Comparison of ENCODE assay signal across 39 mouse cellular contexts in the genomic region with DNA sequence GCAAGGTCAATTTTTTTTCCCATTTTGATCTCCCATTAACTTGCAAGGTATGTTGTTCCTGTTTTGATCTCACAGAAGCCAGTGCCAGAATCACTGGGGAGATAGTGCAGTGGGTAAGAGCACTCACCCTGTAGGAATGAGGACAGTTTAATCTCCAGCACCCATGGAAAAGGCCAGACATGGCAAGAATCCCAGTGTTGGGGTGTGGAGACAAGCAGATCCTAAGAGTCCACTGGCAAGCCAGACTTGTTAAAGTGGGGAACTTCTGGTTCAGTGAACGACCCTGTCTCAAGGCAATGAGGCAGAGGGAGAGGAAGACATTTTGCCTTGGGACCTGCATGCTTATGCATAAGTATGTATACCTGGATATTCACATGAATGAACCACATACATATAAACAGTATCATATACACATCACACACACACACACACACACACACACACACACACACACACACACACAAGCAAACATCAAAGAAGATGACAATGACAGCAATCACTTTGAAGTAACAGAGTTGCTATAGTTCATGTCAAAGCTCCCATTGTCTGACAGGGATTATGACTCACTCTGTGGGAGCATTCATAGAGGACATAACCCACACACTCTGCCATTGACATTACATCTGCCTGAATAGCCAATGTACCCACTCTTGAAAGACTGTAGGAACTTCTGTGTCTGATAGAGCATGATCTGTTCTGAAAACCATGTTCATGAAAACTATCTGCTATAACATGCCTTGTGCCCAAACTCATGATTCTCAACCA. TPM values are rescaled to one million over a fixed set of nuclear protein-coding genes. Genes with fewer than 3 reads are reported as not detected.
DNase-seq lines count a peak whose midpoint lies in the region; ATAC-seq lines count a peak whose summit lies in the region.
"Had no signal": no experiment of that assay in that cellular context is flagged by ENCODE, and none has a peak within 500 bp of the region (broad histone marks: within the 10 kb centered on the region; RNA-seq: fewer than 3 reads in every experiment).

No protein-coding gene starts in this region.

- H3K27ac ChIP-seq in kidney, embryonic 14.5 days (ENCODE audit: low read depth, low read length): no peak overlapping the region
- H3K27ac ChIP-seq: embryonic facial prominence, embryonic 10.5 days; embryonic facial prominence, embryonic 13.5 days; forebrain, embryonic 10.5 days; forebrain, embryonic 13.5 days; heart, embryonic 15.5 days; hindbrain, embryonic 10.5 days; hindbrain, embryonic 13.5 days; intestine, embryonic 15.5 days had no signal

- 50% methylated on average over 1 of the region's 1 CpGs for WGBS in kidney, embryonic 14.5 days

- no peaks in the 10 kb centered on the region for H3K27me3 ChIP-seq in kidney, embryonic 14.5 days (ENCODE audit: control insufficient read depth, insufficient read depth, low read length)
- H3K27me3 ChIP-seq: forebrain, embryonic 13.5 days; heart, embryonic 15.5 days; hindbrain, embryonic 13.5 days; intestine, embryonic 15.5 days; Patski had no signal

- no peaks in the 10 kb centered on the region for H3K9me3 ChIP-seq in kidney, embryonic 14.5 days (ENCODE audit: control insufficient read depth, low read length)
- H3K9me3 ChIP-seq: embryonic facial prominence, embryonic 10.5 days; embryonic facial prominence, embryonic 13.5 days; forebrain, embryonic 10.5 days; forebrain, embryonic 13.5 days; heart, embryonic 15.5 days; hindbrain, embryonic 10.5 days; hindbrain, embryonic 13.5 days; intestine, embryonic 15.5 days had no signal

- no peak for ATAC-seq in kidney, embryonic 14.5 days (ENCODE audit: low FRiP score, low TSS enrichment)
- ATAC-seq: CD4-positive, CD25-positive, alpha-beta regulatory T cell, adult 4 months; forebrain, embryonic 13.5 days; forebrain, embryonic 16.5 days; hindbrain, embryonic 16.5 days; intestine, embryonic 15.5 days; Patski had no signal

- H3K4me1 ChIP-seq in kidney, embryonic 14.5 days (ENCODE audit: control insufficient read depth, insufficient read depth, low read length): no peaks in the 10 kb centered on the region
- H3K4me1 ChIP-seq: embryonic facial prominence, embryonic 10.5 days; embryonic facial prominence, embryonic 13.5 days; forebrain, embryonic 10.5 days; forebrain, embryonic 13.5 days; heart, embryonic 15.5 days; hindbrain, embryonic 10.5 days; hindbrain, embryonic 13.5 days; intestine, embryonic 15.5 days had no signal

- H3K9ac ChIP-seq in kidney, embryonic 14.5 days (ENCODE audit: low read depth, low read length): no peak overlapping the region
- H3K9ac ChIP-seq: embryonic facial prominence, embryonic 13.5 days; forebrain, embryonic 13.5 days; heart, embryonic 15.5 days; hindbrain, embryonic 13.5 days; intestine, embryonic 15.5 days had no signal

- DNase-seq in retina, postnatal 1 day: peak; percentile 25
- DNase-seq in retina, embryonic 14.5 days (ENCODE audit: low spot score): no peak
- DNase-seq in Muller cell, postnatal 12 days (ENCODE audit: inconsistent ontology term): peak; percentile 88
- DNase-seq in fat pad, adult 2 months (ENCODE audit: extremely low read depth, low read depth, low spot score): peak; percentile 28
- DNase-seq in gastrocnemius, postnatal 25 days: no peak
- DNase-seq: adrenal gland, adult 2 months; adrenal gland, postnatal 14 days; cerebellum, adult 11-12 months; cerebellum, adult 8-10 months; cerebellum, postnatal 10 days; cerebellum, postnatal 36 days; embryo, embryonic 11 days; gastrocnemius, postnatal 10 days; heart, adult 18-20 months; heart, postnatal 10 days; heart, postnatal 36 days; kidney, adult 11 months had no signal

- no peaks in the 10 kb centered on the region for H3K36me3 ChIP-seq in kidney, embryonic 14.5 days (ENCODE audit: control insufficient read depth, insufficient read depth, low read length)
- H3K36me3 ChIP-seq: embryonic facial prominence, embryonic 10.5 days; embryonic facial prominence, embryonic 13.5 days; forebrain, embryonic 10.5 days; heart, embryonic 15.5 days; hindbrain, embryonic 10.5 days; hindbrain, embryonic 13.5 days; intestine, embryonic 15.5 days had no signal

- no peak overlapping the region for H3K4me2 ChIP-seq in kidney, embryonic 14.5 days (replicated peaks; ENCODE audit: low read depth, low read length)
- H3K4me2 ChIP-seq: embryonic facial prominence, embryonic 13.5 days; forebrain, embryonic 13.5 days; heart, embryonic 11.5 days; heart, embryonic 15.5 days; hindbrain, embryonic 13.5 days; intestine, embryonic 15.5 days had no signal

- H3K4me3 ChIP-seq in kidney, embryonic 14.5 days (ENCODE audit: low read length): no peak overlapping the region
- H3K4me3 ChIP-seq: embryonic facial prominence, embryonic 10.5 days; embryonic facial prominence, embryonic 13.5 days; erythroblast, embryonic 14.5 days; forebrain, embryonic 10.5 days; forebrain, embryonic 13.5 days; heart, embryonic 15.5 days; hindbrain, embryonic 10.5 days; hindbrain, embryonic 13.5 days; intestine, embryonic 15.5 days had no signal

RNA-seq across cellular contexts. Expression of a gene that starts 15.1 kb away (rescaled TPM):
- total RNA-seq in gastrocnemius, postnatal 25 days (2021): under 1 TPM; 0.20 to 0.43 TPM
- not detected in 2 replicates for polyA plus RNA-seq in kidney, embryonic 14.5 days (2014; fragmentation: Nextera tagmentation; extraction: Ambion mirVana)
- total RNA-seq: adrenal gland, postnatal 14 days; adrenal gland, postnatal 4 days; gastrocnemius, adult 18-20 months; gastrocnemius, postnatal 10 days; MEL had no signal
- polyA plus RNA-seq: CD4-positive, CD25-positive, alpha-beta regulatory T cell, adult 4 months; embryonic facial prominence, embryonic 10.5 days; embryonic facial prominence, embryonic 13.5 days; erythroblast, embryonic 14.5 days; forebrain, embryonic 10.5 days; forebrain, embryonic 16.5 days; heart, embryonic 11.5 days; heart, embryonic 15.5 days; hindbrain, embryonic 10.5 days; hindbrain, embryonic 13.5 days had no signal

RNA-seq across cellular contexts. Expression of a gene that starts 26.0 kb away (rescaled TPM):
- 100 to 1,000 TPM in 1 of 2 experiments, 10 to 100 TPM in 1; 65.8 to 112 TPM for total RNA-seq in gastrocnemius, postnatal 25 days (2021)
- 115 and 148 TPM in 2 replicates for polyA plus RNA-seq in kidney, embryonic 14.5 days (2014; fragmentation: Nextera tagmentation; extraction: Ambion mirVana)
- polyA plus RNA-seq: erythroblast, embryonic 14.5 days had no signal

RNA-seq across cellular contexts. Expression of a gene that starts 30.1 kb away (rescaled TPM):
- not detected for total RNA-seq in gastrocnemius, postnatal 25 days (2021)
- polyA plus RNA-seq in kidney, embryonic 14.5 days (2014; fragmentation: Nextera tagmentation; extraction: Ambion mirVana): 2.4 and 4.2 TPM in 2 replicates
- total RNA-seq: gastrocnemius, adult 18-20 months; heart, adult 18-20 months; MEL had no signal
- polyA plus RNA-seq: adrenal gland, adult 2 months; C2C12; CD4-positive, CD25-positive, alpha-beta regulatory T cell, adult 4 months; erythroblast, embryonic 14.5 days; hindbrain, embryonic 10.5 days; Patski had no signal

RNA-seq across cellular contexts. Expression of a gene that starts 30.4 kb away (rescaled TPM):
- not detected for total RNA-seq in gastrocnemius, postnatal 25 days (2021)
- 0.56 TPM in 1 of 2 replicates, not detected in the other for polyA plus RNA-seq in kidney, embryonic 14.5 days (2014; fragmentation: Nextera tagmentation; extraction: Ambion mirVana)
- total RNA-seq: adrenal gland, adult 2 months; adrenal gland, postnatal 14 days; adrenal gland, postnatal 4 days; gastrocnemius, postnatal 10 days; gastrocnemius, postnatal 4 days; heart, adult 18-20 months; heart, postnatal 10 days; heart, postnatal 36 days; MEL had no signal
- polyA plus RNA-seq: adrenal gland, adult 2 months; brain, embryonic 14.5 days; CD4-positive, CD25-positive, alpha-beta regulatory T cell, adult 4 months; cortical plate, adult 2 months; embryonic facial prominence, embryonic 10.5 days; embryonic facial prominence, embryonic 13.5 days; erythroblast, embryonic 14.5 days; forebrain, embryonic 10.5 days; forebrain, embryonic 13.5 days; forebrain, embryonic 16.5 days; heart, embryonic 11.5 days; heart, embryonic 15.5 days; hindbrain, embryonic 10.5 days; hindbrain, embryonic 13.5 days; hindbrain, embryonic 16.5 days; Patski had no signal

RNA-seq across cellular contexts. Expression of a gene that starts 35.1 kb away (rescaled TPM):
- 10 to 100 TPM; 11.3 to 23.2 TPM for total RNA-seq in gastrocnemius, postnatal 25 days (2021)
- 2.7 and 3.9 TPM in 2 replicates for polyA plus RNA-seq in kidney, embryonic 14.5 days (2014; fragmentation: Nextera tagmentation; extraction: Ambion mirVana)
- polyA plus RNA-seq: erythroblast, embryonic 14.5 days; forebrain, embryonic 10.5 days; hindbrain, embryonic 10.5 days had no signal

Comparison
In these comparisons a context has a peak if more than half of its experiments do, and no peak if none do; other contexts are left out.
1. DNase-seq: peak in retina, postnatal 1 day (single experiment), Muller cell, postnatal 12 days (single experiment) and fat pad, adult 2 months (single experiment); none in retina, embryonic 14.5 days (single experiment) and gastrocnemius, postnatal 25 days (single experiment).